Mouse (Mus musculus) liver, adult 2 months (tissue): ENCODE data around the gene Gm5134. TPM values are rescaled to one million over a fixed set of nuclear protein-coding genes. Genes with fewer than 3 reads are reported as not detected.
A peak's percentile ranks its signal among the peaks of the same experiment; 100 is the strongest.

Experiments used
- DNase-seq: peaks from one replicate; pipeline ENCODE4 v3.0.0-alpha.2; 2011; ENCODE audit warnings: low read depth, low spot score; ENCODE audit errors: extremely low read depth
- H3K27ac ChIP-seq: fragments of 200-500 bp; replicated peaks from 2 replicates; pipeline ENCODE4 v1.5.1; 2012; ENCODE audit warnings: low read depth, mild to moderate bottlenecking, control low read depth, inconsistent platforms, low read length; ENCODE audit not compliant: insufficient read depth
- H3K27me3 ChIP-seq: fragments of 200-500 bp; 2 replicates; pipeline ENCODE4 v1.6.1; 2012; ENCODE audit warnings: mild to moderate bottlenecking, moderate library complexity, low read length, inconsistent platforms; ENCODE audit not compliant: control insufficient read depth, insufficient read depth
- H3K36me3 ChIP-seq: fragments of 200-500 bp; 2 replicates; pipeline ENCODE4 v1.6.1; 2012; ENCODE audit warnings: low read length, inconsistent platforms; ENCODE audit not compliant: control insufficient read depth, insufficient read depth
- H3K4me1 ChIP-seq: fragments of 200-500 bp; 2 replicates; pipeline ENCODE4 v1.6.1; 2011; ENCODE audit warnings: low read length; ENCODE audit not compliant: control insufficient read depth, insufficient read depth
- H3K4me3 ChIP-seq: fragments of 200-500 bp; 2 replicates; pipeline ENCODE4 v1.5.1; 2011; ENCODE audit warnings: low read depth, mild to moderate bottlenecking, control low read depth, low read length, moderate library complexity; ENCODE audit not compliant: insufficient read depth
- H3K79me2 ChIP-seq: fragments of 200-500 bp; 2 replicates; pipeline ENCODE4 v1.6.1; 2012; ENCODE audit warnings: inconsistent platforms, mild to moderate bottlenecking, low read length, moderate library complexity; ENCODE audit not compliant: control insufficient read depth, insufficient read depth
- H3K9ac ChIP-seq: fragments of 200-500 bp; 2 replicates; pipeline ENCODE4 v1.6.1; 2012; ENCODE audit warnings: low read depth, mild to moderate bottlenecking, control low read depth, inconsistent platforms, low read length
- CTCF ChIP-seq: fragments of 200-500 bp; IDR thresholded peaks from 2 replicates; pipeline ENCODE4 v1.5.1; 2011; ENCODE audit warnings: low read depth, low read length, control low read depth
- POLR2A ChIP-seq: fragments of 200-500 bp; IDR thresholded peaks from 2 replicates; pipeline ENCODE4 v1.6.1; 2011; ENCODE audit warnings: low read length, control low read depth; ENCODE audit not compliant: insufficient read depth; ENCODE audit errors: extremely low read depth
- WGBS: fragments of 180-500 bp; shearing (Covaris S2); methylation state at CpG from one replicate; pipeline ENCODE4 v1.1.7; 2018; 5-methylcytosine and 5-hydroxymethylcytosine counted together
- polyA plus RNA-seq: library from polyadenylated mRNA; depleted of rRNA; stranded (reverse); fragments of >200 nt; gene quantifications from 2 replicates; pipeline ENCODE4 v1.2.3, GENCODE M21; 2012; rRNA removed
- total RNA-seq: library from RNA; depleted of rRNA; stranded (reverse); fragments of >200 nt; gene quantifications from 2 replicates; pipeline ENCODE4 v1.2.3, GENCODE M21; 2014; rRNA removed

The Gm5134 gene
- total and polyA plus RNA-seq, 2 experiments, result not detected

DNA sequence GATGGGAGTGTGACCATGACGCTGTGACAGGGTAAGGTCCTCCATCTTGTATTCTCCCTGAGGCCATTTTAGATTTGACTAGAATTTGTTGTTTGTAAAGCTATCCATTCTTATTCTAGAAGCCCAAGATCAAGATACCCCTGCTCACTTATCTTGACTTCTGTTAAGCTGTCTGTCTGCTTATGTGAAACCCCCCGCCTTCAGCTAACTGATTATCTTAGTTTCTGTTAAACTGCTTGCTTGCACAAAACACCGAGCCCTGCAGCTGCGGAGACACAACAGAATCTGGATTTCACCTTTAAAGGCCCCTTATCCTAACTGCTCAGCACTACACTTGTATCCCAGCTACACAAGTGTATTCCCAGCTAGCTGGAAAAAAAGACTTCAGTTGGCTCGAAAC lies 82.6 kb downstream of the Gm5134 start:
- DNase-seq, result no peak
- H3K36me3 ChIP-seq, result peaks cover 28% of the 10 kb centered on the region
- peaks cover 1% of the 10 kb centered on the region for H3K4me1 ChIP-seq
- H3K9ac ChIP-seq, result no peak overlapping the region
- TF ChIP-seq POLR2A, result no peak
- TF ChIP-seq CTCF, result no peak
- H3K27me3 ChIP-seq, result no peaks in the 10 kb centered on the region
- 98% methylated on average over 5 of the region's 5 CpGs for WGBS
- no peak overlapping the region for H3K4me3 ChIP-seq
- H3K79me2 ChIP-seq, result peaks cover 15% of the 10 kb centered on the region
- H3K27ac ChIP-seq, result no peak overlapping the region

DNA sequence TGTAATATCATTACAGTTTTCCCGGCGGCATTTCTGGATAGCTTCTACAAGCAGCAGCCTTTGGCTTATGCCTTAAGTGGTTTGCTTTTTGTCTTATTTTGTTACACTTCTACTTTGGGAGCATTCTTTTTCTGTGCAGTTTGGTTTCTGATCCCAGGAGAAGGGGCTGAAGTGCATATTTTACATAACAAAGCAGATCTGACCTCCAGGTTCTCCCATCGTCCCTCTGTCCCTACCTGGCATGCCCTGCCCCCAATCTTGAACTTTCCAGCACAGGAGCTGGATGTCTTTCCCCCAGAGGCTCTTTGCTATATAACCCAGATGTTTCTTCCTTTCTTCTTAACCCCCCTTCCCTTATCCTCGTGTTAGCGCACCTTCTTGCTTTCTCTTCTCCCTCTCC lies 91.0 kb downstream of the Gm5134 start:
- Histone ChIP-seq H3K4me1 (peaks cover 4% of the 10 kb centered on the region; the same call in 1 of the 2 replicates), H3K27me3 (no peaks in the 10 kb centered on the region), H3K79me2 (no peaks in the 10 kb centered on the region), H3K36me3 (peaks cover 9% of the 10 kb centered on the region), H3K27ac (no peak overlapping the region), H3K9ac (no peak overlapping the region), H3K4me3 (no peak overlapping the region)
- TF ChIP-seq POLR2A, result no peak
- no peak for TF ChIP-seq CTCF
- WGBS, result 60% methylated on average over 5 of the region's 5 CpGs
- DNase-seq, result no peak

DNA sequence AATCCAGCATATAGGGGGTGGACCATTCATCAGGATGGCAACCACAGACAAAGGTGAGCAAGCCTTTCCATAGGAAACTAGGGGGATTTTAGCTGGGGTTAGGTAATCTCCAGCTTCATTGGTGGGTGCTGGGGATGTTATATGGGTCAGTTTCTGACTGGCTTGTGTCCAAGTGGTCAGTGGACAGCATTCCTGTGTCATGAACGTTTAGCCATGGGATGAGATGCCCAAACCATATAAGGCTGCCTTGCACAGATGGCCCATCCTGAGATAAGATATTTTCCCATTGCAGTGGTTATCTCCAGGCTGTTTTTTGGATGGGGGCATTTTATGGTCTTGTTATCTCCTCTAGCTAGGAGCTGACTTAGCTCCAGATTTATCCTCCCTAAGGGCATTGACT lies 92.4 kb downstream of the Gm5134 start:
- no peak overlapping the region for H3K27ac ChIP-seq

DNA sequence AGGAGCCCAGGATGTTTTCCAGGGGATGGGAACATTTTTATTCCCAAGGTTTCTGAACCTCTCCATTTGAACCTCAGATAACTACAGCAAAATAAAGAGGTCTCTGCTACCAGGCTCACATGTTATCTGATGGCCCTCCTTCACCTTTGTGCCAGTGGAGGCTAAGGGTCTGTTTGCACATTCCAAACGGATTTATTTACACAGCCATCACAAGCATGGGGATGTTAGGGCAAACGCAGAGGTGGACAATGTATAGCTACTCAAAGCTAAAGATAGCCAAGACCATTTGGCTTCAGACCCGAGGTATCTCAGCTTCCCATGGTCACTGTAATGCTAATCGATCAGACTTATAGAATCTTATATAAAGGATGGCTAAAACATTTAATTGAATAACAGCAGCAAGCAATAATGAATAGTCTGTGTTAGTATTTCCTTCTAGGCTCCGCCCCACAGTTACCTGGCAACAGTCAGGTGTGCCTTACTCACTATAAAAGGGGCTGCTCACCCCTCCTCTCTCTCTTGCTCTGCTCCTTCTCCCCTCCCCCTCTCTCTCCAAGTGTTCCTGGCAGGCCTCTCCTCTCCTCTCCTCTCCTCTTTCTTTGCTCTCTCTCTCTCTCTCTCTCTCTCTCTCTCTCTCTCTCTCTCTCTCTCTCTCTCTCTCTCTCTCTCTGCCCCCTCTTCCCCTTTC lies 93.0 kb downstream of the Gm5134 start:
- WGBS, result 19% methylated on average over 5 of the region's 5 CpGs
- Histone ChIP-seq H3K27ac (no peak overlapping the region), H3K27me3 (no peaks in the 10 kb centered on the region), H3K9ac (no peak overlapping the region), H3K4me3 (no peak overlapping the region), H3K36me3 (peaks cover 4% of the 10 kb centered on the region; the same call in 1 of the 2 replicates), H3K4me1 (peaks cover 4% of the 10 kb centered on the region; the same call in 1 of the 2 replicates), H3K79me2 (no peaks in the 10 kb centered on the region)
- TF ChIP-seq POLR2A (no peak), CTCF (no peak)
- DNase-seq, result no peak

More for the DNA sequence above, 92.4 kb downstream of the Gm5134 start:
- Histone ChIP-seq H3K9ac (no peak overlapping the region), H3K27me3 (no peaks in the 10 kb centered on the region), H3K4me3 (no peak overlapping the region), H3K4me1 (peaks cover 4% of the 10 kb centered on the region; the same call in 1 of the 2 replicates), H3K79me2 (no peaks in the 10 kb centered on the region), H3K36me3 (peaks cover 4% of the 10 kb centered on the region; the same call in 1 of the 2 replicates)
- no peak for TF ChIP-seq POLR2A
- no peak for TF ChIP-seq CTCF
- DNase-seq, result no peak
- WGBS, result 4% methylated on average over 1 of the region's 1 CpGs

DNA sequence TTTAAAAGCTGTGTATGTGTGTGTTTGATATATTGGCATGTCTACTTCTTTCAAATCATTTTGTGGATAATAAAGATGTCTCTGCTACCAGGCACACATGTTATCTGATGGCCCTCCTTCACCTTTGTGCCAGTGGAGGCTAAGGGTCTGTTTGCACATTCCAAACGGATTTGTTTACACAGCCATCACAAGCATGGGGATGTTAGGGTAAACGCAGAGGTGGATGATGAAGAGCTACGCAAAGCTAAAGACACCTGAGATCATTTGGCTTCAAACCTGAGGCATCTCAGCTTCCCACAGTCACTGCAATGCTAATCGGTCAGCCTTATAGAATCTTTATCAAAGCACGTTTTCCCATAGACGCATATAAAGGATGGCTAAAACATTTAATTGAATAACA lies 94.7 kb downstream of the Gm5134 start:
- peaks cover 4% of the 10 kb centered on the region; the same call in 1 of the 2 replicates for H3K4me1 ChIP-seq
- H3K27me3 ChIP-seq, result no peaks in the 10 kb centered on the region
- no peak for TF ChIP-seq CTCF
- TF ChIP-seq POLR2A, result no peak
- 19% methylated on average over 6 of the region's 6 CpGs for WGBS
- no peaks in the 10 kb centered on the region for H3K79me2 ChIP-seq
- H3K27ac ChIP-seq, result no peak overlapping the region
- no peak overlapping the region for H3K9ac ChIP-seq
- no peaks in the 10 kb centered on the region for H3K36me3 ChIP-seq
- peak; percentile 12 for DNase-seq
- no peak overlapping the region for H3K4me3 ChIP-seq

DNA sequence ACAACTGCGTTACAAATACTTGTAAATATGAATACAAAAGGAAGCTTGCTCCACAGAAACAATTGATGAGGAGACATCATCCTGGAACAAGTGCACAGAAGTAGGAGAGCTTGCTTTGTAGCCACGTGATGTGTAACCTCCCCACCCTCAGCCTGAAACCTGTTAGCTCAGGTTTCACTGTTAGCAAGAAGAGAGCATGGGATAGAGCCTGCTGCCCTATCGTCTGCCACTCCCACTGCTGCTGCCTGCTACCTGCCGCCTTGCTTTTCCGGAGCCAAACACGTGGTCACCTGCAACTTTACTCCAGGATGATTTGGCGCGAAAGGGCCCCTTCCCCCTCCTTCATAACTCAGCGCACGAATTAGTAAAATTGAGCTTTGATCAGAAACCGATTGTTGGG lies 97.5 kb downstream of the Gm5134 start:
- no peaks in the 10 kb centered on the region for H3K27me3 ChIP-seq
- DNase-seq, result no peak
- TF ChIP-seq POLR2A (no peak), CTCF (no peak)
- H3K27ac ChIP-seq, result no peak overlapping the region
- H3K36me3 ChIP-seq, result no peaks in the 10 kb centered on the region
- no peaks in the 10 kb centered on the region for H3K79me2 ChIP-seq
- no peak overlapping the region for H3K4me3 ChIP-seq
- peaks cover 4% of the 10 kb centered on the region; the same call in 1 of the 2 replicates for H3K4me1 ChIP-seq
- 94% methylated on average over 11 of the region's 11 CpGs for WGBS
- no peak overlapping the region for H3K9ac ChIP-seq

Other genes starting within 250 kb of the Gm5134 start
- gene Cabin1, start 190.2 kb upstream of the Gm5134 start, total RNA-seq, result 7.8 and 12.7 TPM in 2 replicates
- 7.7 and 10.1 TPM in 2 replicates for gene Cabin1, start 190.2 kb upstream of the Gm5134 start, polyA plus RNA-seq
- gene Ddt, start 181.1 kb upstream of the Gm5134 start, total RNA-seq, result 347 and 388 TPM in 2 replicates
- gene Ddt, start 181.1 kb upstream of the Gm5134 start, polyA plus RNA-seq, result 898 and 914 TPM in 2 replicates
- not detected in 2 replicates for gene Gm20441, start 173.6 kb upstream of the Gm5134 start, total RNA-seq
- gene Gm20441, start 173.6 kb upstream of the Gm5134 start, polyA plus RNA-seq, result 0.37 and 0.80 TPM in 2 replicates
- gene Gstt3, start 173.1 kb upstream of the Gm5134 start, total RNA-seq, result 126 and 181 TPM in 2 replicates
- gene Gstt3, start 173.1 kb upstream of the Gm5134 start, polyA plus RNA-seq, result 198 and 213 TPM in 2 replicates
- 458 and 622 TPM in 2 replicates for gene Gstt1, start 155.9 kb upstream of the Gm5134 start, total RNA-seq
- gene Gstt1, start 155.9 kb upstream of the Gm5134 start, polyA plus RNA-seq, result 1,012 and 1,223 TPM in 2 replicates
- gene Gstt4, start 132.0 kb upstream of the Gm5134 start, total RNA-seq, result 0.09 TPM in 1 of 2 replicates, not detected in the other
- gene Gstt4, start 132.0 kb upstream of the Gm5134 start, polyA plus RNA-seq, result not detected in 2 replicates
- 253 and 308 TPM in 2 replicates for gene Gstt2, start 117.1 kb upstream of the Gm5134 start, total RNA-seq
- gene Gstt2, start 117.1 kb upstream of the Gm5134 start, polyA plus RNA-seq, result 357 and 830 TPM in 2 replicates
- gene Mif, start 94.3 kb upstream of the Gm5134 start, total RNA-seq, result 211 and 380 TPM in 2 replicates
- 1,030 and 1,462 TPM in 2 replicates for gene Mif, start 94.3 kb upstream of the Gm5134 start, polyA plus RNA-seq
- gene Derl3, start 61.1 kb upstream of the Gm5134 start, total RNA-seq, result 2.1 and 6.4 TPM in 2 replicates
- gene Derl3, start 61.1 kb upstream of the Gm5134 start, polyA plus RNA-seq, result 6.4 and 15.0 TPM in 2 replicates
- 10.9 and 13.6 TPM in 2 replicates for gene Smarcb1, start 32.9 kb upstream of the Gm5134 start, total RNA-seq
- gene Smarcb1, start 32.9 kb upstream of the Gm5134 start, polyA plus RNA-seq, result 15.9 and 18.1 TPM in 2 replicates
- 657 and 788 TPM in 2 replicates for gene Chchd10, start 21.4 kb upstream of the Gm5134 start, total RNA-seq
- 1,775 and 1,843 TPM in 2 replicates for gene Chchd10, start 21.4 kb upstream of the Gm5134 start, polyA plus RNA-seq
- 0.18 and 1.5 TPM in 2 replicates for gene Mmp11, start 18.0 kb upstream of the Gm5134 start, total RNA-seq
- 1.4 and 1.6 TPM in 2 replicates for gene Mmp11, start 18.0 kb upstream of the Gm5134 start, polyA plus RNA-seq
- gene Gm867, start 13.8 kb upstream of the Gm5134 start, total RNA-seq, result 0.09 TPM in 1 of 2 replicates, not detected in the other
- 0.11 TPM in 1 of 2 replicates, not detected in the other for gene Gm867, start 13.8 kb upstream of the Gm5134 start, polyA plus RNA-seq
- 0.55 and 1.3 TPM in 2 replicates for gene Vpreb3, start 11.5 kb upstream of the Gm5134 start, total RNA-seq
- 0.73 and 2.0 TPM in 2 replicates for gene Vpreb3, start 11.5 kb upstream of the Gm5134 start, polyA plus RNA-seq
- 3.0 and 3.1 TPM in 2 replicates for gene Zfp280b, start 78.1 kb downstream of the Gm5134 start, total RNA-seq
- gene Zfp280b, start 78.1 kb downstream of the Gm5134 start, polyA plus RNA-seq, result 2.6 and 3.8 TPM in 2 replicates
- gene Slc5a4b, start 156.4 kb downstream of the Gm5134 start, total RNA-seq, result not detected in 2 replicates
- gene Slc5a4b, start 156.4 kb downstream of the Gm5134 start, polyA plus RNA-seq, result not detected in 2 replicates
- not detected in 2 replicates for gene Slc5a4a, start 192.9 kb downstream of the Gm5134 start, total RNA-seq
- not detected in 2 replicates for gene Slc5a4a, start 192.9 kb downstream of the Gm5134 start, polyA plus RNA-seq